Mouse (Mus musculus) spleen, adult 2 months (tissue): ENCODE results near the gene Rnf8. TPM values are rescaled to one million over a fixed set of nuclear protein-coding genes. Genes with fewer than 3 reads are reported as not detected.

ENCODE experiments used
- DNase-seq, 2 experiments: peaks; one replicate each; pipeline versions ENCODE4 v3.0.0 to v3.0.0-alpha.2; 2012 to 2021; ENCODE audit warnings: low spot score in 2 of 2, low read depth in 1 of 2
- H3K27ac ChIP-seq: fragments of 200-500 bp; 2 replicates; pipeline ENCODE4 v1.5.1; 2012; ENCODE audit warnings: low read length, inconsistent platforms; ENCODE audit not compliant: insufficient read depth
- H3K27me3 ChIP-seq: fragments of 200-500 bp; 2 replicates; pipeline ENCODE4 v1.6.1; 2012; ENCODE audit warnings: mild to moderate bottlenecking, moderate library complexity, low read length, inconsistent platforms; ENCODE audit not compliant: control insufficient read depth, insufficient read depth
- H3K36me3 ChIP-seq: fragments of 200-500 bp; 2 replicates; pipeline ENCODE4 v1.6.1; 2012; ENCODE audit warnings: mild to moderate bottlenecking, low read length, inconsistent platforms; ENCODE audit not compliant: control insufficient read depth, insufficient read depth
- H3K4me1 ChIP-seq: fragments of 200-500 bp; 2 replicates; pipeline ENCODE4 v1.6.1; 2011; ENCODE audit warnings: inconsistent platforms; ENCODE audit not compliant: control insufficient read depth, insufficient read depth, insufficient read length
- H3K4me3 ChIP-seq: fragments of 200-500 bp; 2 replicates; pipeline ENCODE4 v1.5.1; 2011; ENCODE audit warnings: mild to moderate bottlenecking, inconsistent platforms; ENCODE audit not compliant: insufficient read depth, insufficient read length; ENCODE audit errors: extremely low read depth
- CTCF ChIP-seq: fragments of 200-500 bp; IDR thresholded peaks from 2 replicates; pipeline ENCODE4 v1.5.1; 2011; ENCODE audit warnings: mild to moderate bottlenecking, inconsistent platforms; ENCODE audit not compliant: insufficient read depth, insufficient read length, insufficient replicate concordance; ENCODE audit errors: extremely low read depth
- POLR2A ChIP-seq: fragments of 200-500 bp; IDR thresholded peaks from 2 replicates; pipeline ENCODE4 v1.6.1; 2011; ENCODE audit warnings: low read depth, low read length, inconsistent platforms
- WGBS: fragments of 180-500 bp; shearing (Covaris S2); methylation state at CpG from one replicate; pipeline ENCODE4 v1.1.7; 2018; 5-methylcytosine and 5-hydroxymethylcytosine counted together
- polyA plus RNA-seq: library from polyadenylated mRNA; depleted of rRNA; stranded (reverse); fragments of >200 nt; gene quantifications from 2 replicates; pipeline ENCODE4 v1.2.3, GENCODE M21; 2012; rRNA removed

Gene Rnf8
- 19.8 and 24.0 TPM in 2 replicates for polyA plus RNA-seq

GRCm38 (mm10) chr17:29614115-29615023 is at the start of gene Rnf8, which contains the start of gene Gm28043:
TSS of gene Rnf8 (plus strand) at chr17:29614790.
TSS of gene Gm28043 (plus strand) at chr17:29614876.
- Histone ChIP-seq H3K27ac (peak within 1 kb of the TSS; percentile 88), H3K36me3 (no peaks in the 10 kb centered on the region), H3K27me3 (no peaks in the 10 kb centered on the region), H3K4me3 (peak within 1 kb of the TSS; percentile 80), H3K4me1 (peaks cover 11% of the 10 kb centered on the region; the same call in 1 of the 2 replicates)
- TF ChIP-seq POLR2A (no peak), CTCF (peak; percentile 63; the same call in 1 of the 2 replicates)
- WGBS: 2% methylated on average over 52 of the region's 52 CpGs
- peak; percentile 90 to 95 for DNase-seq

- H3K27ac ChIP-seq: no peak overlapping the region
- 88% methylated on average over 5 of the region's 5 CpGs for WGBS
- no peak for DNase-seq
- TF ChIP-seq CTCF (no peak), POLR2A (no peak)
- no peaks in the 10 kb centered on the region for H3K27me3 ChIP-seq
- H3K36me3 ChIP-seq: peaks cover 20% of the 10 kb centered on the region
- H3K4me1 ChIP-seq: no peaks in the 10 kb centered on the region
- no peak overlapping the region for H3K4me3 ChIP-seq
Observed at GRCm38 (mm10) chr17:29565521-29565920, 49.1 kb upstream of the Rnf8 start.

GRCm38 (mm10) chr17:29568435-29568834 is 46.2 kb upstream of the Rnf8 start:
- Histone ChIP-seq H3K4me1 (no peaks in the 10 kb centered on the region), H3K36me3 (peaks cover 42% of the 10 kb centered on the region), H3K4me3 (no peak overlapping the region), H3K27me3 (no peaks in the 10 kb centered on the region), H3K27ac (no peak overlapping the region)
- TF ChIP-seq CTCF (no peak), POLR2A (no peak)
- no peak for DNase-seq
- WGBS: 92% methylated on average over 15 of the region's 15 CpGs

GRCm38 (mm10) chr17:29569831-29570230 is 44.8 kb upstream of the Rnf8 start:
- no peaks in the 10 kb centered on the region for H3K4me1 ChIP-seq
- no peaks in the 10 kb centered on the region for H3K27me3 ChIP-seq
- TF ChIP-seq CTCF (no peak), POLR2A (no peak)
- WGBS: 86% methylated on average over 6 of the region's 6 CpGs
- DNase-seq: no peak
- H3K4me3 ChIP-seq: no peak overlapping the region
- H3K27ac ChIP-seq: no peak overlapping the region
- H3K36me3 ChIP-seq: peaks cover 42% of the 10 kb centered on the region

GRCm38 (mm10) chr17:29579579-29580126 is 34.9 kb upstream of the Rnf8 start:
- H3K4me1 ChIP-seq: peaks cover 4% of the 10 kb centered on the region; the same call in 1 of the 2 replicates
- DNase-seq: no peak
- TF ChIP-seq CTCF: no peak
- H3K27me3 ChIP-seq: no peaks in the 10 kb centered on the region
- H3K36me3 ChIP-seq: peaks cover 28% of the 10 kb centered on the region
- WGBS: 89% methylated on average over 4 of the region's 4 CpGs
- H3K4me3 ChIP-seq: no peak overlapping the region
- no peak overlapping the region for H3K27ac ChIP-seq

- H3K36me3 ChIP-seq: peaks cover 14% of the 10 kb centered on the region
- 79% methylated on average over 5 of the region's 5 CpGs for WGBS
- peaks cover 14% of the 10 kb centered on the region; the same call in 1 of the 2 replicates for H3K4me1 ChIP-seq
- no peak overlapping the region for H3K4me3 ChIP-seq
- no peaks in the 10 kb centered on the region for H3K27me3 ChIP-seq
- no peak for DNase-seq
- H3K27ac ChIP-seq: no peak overlapping the region
- TF ChIP-seq POLR2A (no peak), CTCF (no peak)
Observed at GRCm38 (mm10) chr17:29583569-29583968, 31.0 kb upstream of the Rnf8 start.
